Mouse (Mus musculus) erythroid progenitor cell, adult 5-6 weeks (primary cell): ENCODE measurements around the gene Vmn1r93. TPM values are rescaled to one million over a fixed set of nuclear protein-coding genes. Genes with fewer than 3 reads are reported as not detected.
"Not testable (repeated sequence)": the region's sequence is repeated elsewhere in the genome, so short reads cannot be mapped to it uniquely, and the experiment has no call there.

ENCODE experiments used
- ATAC-seq: replicated peaks from 2 replicates; pipeline ENCODE4 v1.8.0; 2016; ENCODE audit warnings: moderate number of reproducible peaks, mild to moderate bottlenecking, moderate TSS enrichment, inconsistent platforms; ENCODE audit not compliant: poor library complexity, low FRiP score, severe bottlenecking
- total RNA-seq, 2 experiments: library from RNA; stranded (forward) in 1 of 2; stranded (reverse) in 1 of 2; fragments of 150-400 nt in 1 of 2; fragments of 186-747, 209-891 nt in 1 of 2; gene quantifications; 2 replicates each; pipeline versions ENCODE4 v1.2.3 to v1.2.4; 2015 to 2017; ENCODE audit warnings: low replicate concordance in 2 of 2

Vmn1r93 gene
- total RNA-seq (2015; ENCODE audit: low replicate concordance) (not detected in 2 replicates), total RNA-seq (2017; ENCODE audit: low replicate concordance) (not detected in 2 replicates)

GRCm38 (mm10) chr7:20138988-20139387 is at the start of gene Vmn1r93:
TSS of gene Vmn1r93 (minus strand) at chr7:20139088.
- ATAC-seq = not testable (repeated sequence)

- ATAC-seq = not testable (repeated sequence)
These were observed 29.4 kb upstream of the Vmn1r93 start, which contains the start of gene Vmn1r94 for GRCm38 (mm10) chr7:20168277-20168676. TSS of gene Vmn1r94 (minus strand) at chr7:20168377.

- ATAC-seq = not testable (repeated sequence)
These were observed 16.4 kb downstream of the Vmn1r93 start, which contains the start of gene Gm16442 for GRCm38 (mm10) chr7:20122479-20122878. TSS of gene Gm16442 (minus strand) at chr7:20122579.

- ATAC-seq = not testable (repeated sequence)
These were observed 39.5 kb downstream of the Vmn1r93 start, which contains the start of gene Vmn1r91 for GRCm38 (mm10) chr7:20099380-20099779. TSS of gene Vmn1r91 (plus strand) at chr7:20099680.

Other genes with a start within 250 kb of the Vmn1r93 start
- 0.72 TPM in 1 of 2 replicates, not detected in the other for gene Pvr, start 217.9 kb downstream of the Vmn1r93 start, total RNA-seq (2015; ENCODE audit: low replicate concordance)
- 0.13 and 2.0 TPM in 2 replicates for gene Pvr, start 217.9 kb downstream of the Vmn1r93 start, total RNA-seq (2017; ENCODE audit: low replicate concordance)
- gene Igsf23, start 188.3 kb downstream of the Vmn1r93 start, total RNA-seq (2015; ENCODE audit: low replicate concordance) = not detected in 2 replicates
- gene Igsf23, start 188.3 kb downstream of the Vmn1r93 start, total RNA-seq (2017; ENCODE audit: low replicate concordance) = 2.4 TPM in 1 of 2 replicates, not detected in the other
- gene Ceacam20, start 173.7 kb downstream of the Vmn1r93 start, total RNA-seq (2015; ENCODE audit: low replicate concordance) = not detected in 2 replicates
- not detected in 2 replicates for gene Ceacam20, start 173.7 kb downstream of the Vmn1r93 start, total RNA-seq (2017; ENCODE audit: low replicate concordance)
- not detected in 2 replicates for gene Nlrp9b, start 147.6 kb downstream of the Vmn1r93 start, total RNA-seq (2015; ENCODE audit: low replicate concordance)
- not detected in 2 replicates for gene Nlrp9b, start 147.6 kb downstream of the Vmn1r93 start, total RNA-seq (2017; ENCODE audit: low replicate concordance)
- gene Vmn1r91, start 39.4 kb downstream of the Vmn1r93 start, total RNA-seq (2015; ENCODE audit: low replicate concordance) = not detected in 2 replicates
- not detected in 2 replicates for gene Vmn1r91, start 39.4 kb downstream of the Vmn1r93 start, total RNA-seq (2017; ENCODE audit: low replicate concordance)
- gene Gm16442, start 16.5 kb downstream of the Vmn1r93 start, total RNA-seq (2015; ENCODE audit: low replicate concordance) = not detected in 2 replicates
- gene Gm16442, start 16.5 kb downstream of the Vmn1r93 start, total RNA-seq (2017; ENCODE audit: low replicate concordance) = not detected in 2 replicates
- not detected in 2 replicates for gene Vmn1r94, start 29.3 kb upstream of the Vmn1r93 start, total RNA-seq (2015; ENCODE audit: low replicate concordance)
- not detected in 2 replicates for gene Vmn1r94, start 29.3 kb upstream of the Vmn1r93 start, total RNA-seq (2017; ENCODE audit: low replicate concordance)
- not detected in 2 replicates for gene Vmn1r95, start 54.6 kb upstream of the Vmn1r93 start, total RNA-seq (2015; ENCODE audit: low replicate concordance)
- not detected in 2 replicates for gene Vmn1r95, start 54.6 kb upstream of the Vmn1r93 start, total RNA-seq (2017; ENCODE audit: low replicate concordance)
- not detected in 2 replicates for gene Gm6164, start 66.5 kb upstream of the Vmn1r93 start, total RNA-seq (2015; ENCODE audit: low replicate concordance)
- not detected in 2 replicates for gene Gm6164, start 66.5 kb upstream of the Vmn1r93 start, total RNA-seq (2017; ENCODE audit: low replicate concordance)
- gene Gm4498, start 94.7 kb upstream of the Vmn1r93 start, total RNA-seq (2015; ENCODE audit: low replicate concordance) = not detected in 2 replicates
- gene Gm4498, start 94.7 kb upstream of the Vmn1r93 start, total RNA-seq (2017; ENCODE audit: low replicate concordance) = not detected in 2 replicates
- gene Gm5890, start 123.7 kb upstream of the Vmn1r93 start, total RNA-seq (2015; ENCODE audit: low replicate concordance) = not detected in 2 replicates
- not detected in 2 replicates for gene Gm5890, start 123.7 kb upstream of the Vmn1r93 start, total RNA-seq (2017; ENCODE audit: low replicate concordance)
- gene Gm4133, start 195.0 kb upstream of the Vmn1r93 start, total RNA-seq (2015; ENCODE audit: low replicate concordance) = not detected in 2 replicates
- not detected in 2 replicates for gene Gm4133, start 195.0 kb upstream of the Vmn1r93 start, total RNA-seq (2017; ENCODE audit: low replicate concordance)
- gene Gm5728, start 236.3 kb upstream of the Vmn1r93 start, total RNA-seq (2015; ENCODE audit: low replicate concordance) = not detected in 2 replicates
- not detected in 2 replicates for gene Gm5728, start 236.3 kb upstream of the Vmn1r93 start, total RNA-seq (2017; ENCODE audit: low replicate concordance)